Mouse (Mus musculus) midbrain, embryonic 11.5 days (tissue): ENCODE results near the gene Tagap1. TPM values are rescaled to one million over a fixed set of nuclear protein-coding genes. Genes with fewer than 3 reads are reported as not detected.

ENCODE experiments used
- polyA plus RNA-seq: library from polyadenylated mRNA; unstranded; fragments of >200 nt; fragmentation: Nextera tagmentation; extraction: Ambion mirVana; gene quantifications from 2 replicates; pipeline ENCODE4 v1.2.1, GENCODE M21; 2014

Tagap1 gene
- polyA plus RNA-seq, 1 experiment from 2014 or later: 56.2 TPM

Other genes starting within 250 kb of the Tagap1 start
- gene Ezr, start 178.4 kb downstream of the Tagap1 start, polyA plus RNA-seq: 47.0 and 51.0 TPM in 2 replicates
- gene Rsph3b, start 12.5 kb downstream of the Tagap1 start, polyA plus RNA-seq: 45.7 and 48.2 TPM in 2 replicates
- 106 and 115 TPM in 2 replicates for gene Rnaset2b, start 9.5 kb upstream of the Tagap1 start, polyA plus RNA-seq
- 0.15 and 0.44 TPM in 2 replicates for gene Gm49721, start 17.7 kb upstream of the Tagap1 start, polyA plus RNA-seq
- gene Gm1604a, start 64.4 kb upstream of the Tagap1 start, polyA plus RNA-seq: not detected in 2 replicates
- gene Rps6ka2, start 209.0 kb upstream of the Tagap1 start, polyA plus RNA-seq: 20.2 and 20.8 TPM in 2 replicates